Mouse (Mus musculus): ENCODE results near the gene Lrba.

The Lrba gene

GRCm38 (mm10) chr3:86561023-86561344 is 336.5 kb downstream of the Lrba start:
- peak; percentile 11 for DNase-seq

GRCm38 (mm10) chr3:86561396-86561795 is 336.9 kb downstream of the Lrba start:
- DNase-seq: no peak

DNA sequence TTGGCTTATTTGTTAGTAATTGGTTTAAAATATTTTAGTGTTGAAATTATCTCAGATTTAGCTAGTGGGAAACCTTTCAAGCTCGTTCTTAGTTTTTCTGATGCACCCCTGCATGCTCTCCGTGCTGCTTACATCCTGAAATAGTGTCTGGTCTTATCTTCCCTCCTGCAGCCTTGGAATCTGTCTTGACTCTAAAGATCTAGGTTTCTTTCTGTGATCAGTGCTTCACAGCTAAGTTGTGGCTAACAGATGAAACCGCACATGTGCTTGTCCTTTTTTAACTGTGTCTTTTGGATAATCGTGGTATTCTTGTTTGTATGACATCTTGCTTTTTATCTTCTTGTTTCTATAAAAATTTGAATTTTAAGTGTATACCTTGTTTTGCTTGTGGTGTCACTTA is 342.8 kb downstream of the Lrba start:
- no peak for DNase-seq

- DNase-seq: peak; percentile 45
Observed at GRCm38 (mm10) chr3:86571518-86571917, 347.0 kb downstream of the Lrba start.

- DNase-seq: peak; percentile 57
Observed at GRCm38 (mm10) chr3:86572519-86573244, 348.2 kb downstream of the Lrba start.

- no peak for DNase-seq
Observed at GRCm38 (mm10) chr3:86575312-86575711, 350.8 kb downstream of the Lrba start.

DNA sequence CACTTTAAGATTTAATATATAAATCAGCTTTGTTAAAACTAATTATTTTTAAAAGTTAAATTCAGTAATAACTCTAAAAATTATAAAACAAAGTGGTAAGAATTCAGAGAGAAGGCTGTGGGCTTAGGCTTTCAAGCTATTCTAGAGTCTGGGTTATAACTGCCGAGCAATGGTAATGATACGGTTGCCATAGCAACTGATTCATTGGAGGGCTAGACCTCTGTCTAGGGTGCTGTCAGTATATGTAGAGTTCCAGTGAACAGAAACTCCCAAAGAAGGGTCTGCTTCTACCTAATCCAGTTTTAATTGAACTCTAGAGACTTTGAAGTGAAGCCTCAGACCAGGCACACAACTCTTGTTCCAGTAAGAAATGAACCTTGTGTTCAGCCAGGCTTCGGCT is 377.8 kb downstream of the Lrba start:
- DNase-seq: peak; percentile 35

DNA sequence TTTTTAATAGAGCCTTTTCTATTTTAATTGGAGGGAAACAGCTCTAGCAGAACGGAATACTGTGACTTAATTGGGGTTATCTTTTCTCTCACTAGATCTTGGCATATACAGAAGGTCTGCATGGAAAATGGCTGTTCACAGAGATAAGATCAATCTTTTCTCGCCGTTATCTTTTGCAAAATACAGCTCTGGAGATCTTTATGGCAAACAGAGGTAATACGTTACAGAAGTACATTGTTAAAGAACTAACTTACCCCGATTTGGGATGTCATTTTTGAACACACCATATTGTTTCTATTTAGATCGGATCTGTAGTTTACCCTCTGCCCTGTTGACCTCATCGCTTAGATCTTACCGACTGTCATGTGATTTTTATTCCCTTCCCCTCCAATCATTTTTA is 381.3 kb downstream of the Lrba start:
- no peak for DNase-seq

GRCm38 (mm10) chr3:86627008-86627743 is 402.7 kb downstream of the Lrba start:
- DNase-seq: no peak

GRCm38 (mm10) chr3:86629379-86629778 is 404.9 kb downstream of the Lrba start:
- DNase-seq: no peak

GRCm38 (mm10) chr3:86635464-86635863 is 411.0 kb downstream of the Lrba start:
- DNase-seq: no peak

- DNase-seq: no peak
Observed at GRCm38 (mm10) chr3:86635940-86636339, 411.5 kb downstream of the Lrba start.

- DNase-seq: no peak
Observed at GRCm38 (mm10) chr3:86638552-86639348, 414.3 kb downstream of the Lrba start.

GRCm38 (mm10) chr3:86641393-86641792 is 416.9 kb downstream of the Lrba start:
- DNase-seq: no peak

- DNase-seq: no peak
Observed at GRCm38 (mm10) chr3:86641796-86642195, 417.3 kb downstream of the Lrba start.

GRCm38 (mm10) chr3:86646771-86647170 is 422.3 kb downstream of the Lrba start:
- no peak for DNase-seq

GRCm38 (mm10) chr3:86651006-86651405 is 426.5 kb downstream of the Lrba start:
- DNase-seq: no peak

- peak; percentile 15 for DNase-seq
Observed at GRCm38 (mm10) chr3:86659326-86659725, 434.8 kb downstream of the Lrba start.

DNA sequence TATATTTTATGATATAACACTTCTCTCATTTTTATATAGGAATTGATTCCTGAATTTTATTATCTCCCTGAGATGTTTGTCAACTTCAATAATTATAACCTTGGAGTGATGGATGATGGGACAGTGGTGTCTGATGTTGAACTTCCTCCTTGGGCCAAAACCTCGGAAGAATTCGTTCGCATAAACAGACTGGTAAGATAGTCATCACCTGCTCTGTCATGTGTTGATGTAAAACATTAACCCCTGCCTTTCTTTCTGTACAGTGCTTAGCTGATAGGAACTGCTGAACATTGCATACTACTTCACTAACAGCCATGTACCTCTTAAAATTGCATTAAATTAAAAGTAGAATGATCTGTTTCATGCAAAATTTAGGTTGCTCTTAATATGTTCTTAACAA is 439.9 kb downstream of the Lrba start:
- DNase-seq: no peak

DNA sequence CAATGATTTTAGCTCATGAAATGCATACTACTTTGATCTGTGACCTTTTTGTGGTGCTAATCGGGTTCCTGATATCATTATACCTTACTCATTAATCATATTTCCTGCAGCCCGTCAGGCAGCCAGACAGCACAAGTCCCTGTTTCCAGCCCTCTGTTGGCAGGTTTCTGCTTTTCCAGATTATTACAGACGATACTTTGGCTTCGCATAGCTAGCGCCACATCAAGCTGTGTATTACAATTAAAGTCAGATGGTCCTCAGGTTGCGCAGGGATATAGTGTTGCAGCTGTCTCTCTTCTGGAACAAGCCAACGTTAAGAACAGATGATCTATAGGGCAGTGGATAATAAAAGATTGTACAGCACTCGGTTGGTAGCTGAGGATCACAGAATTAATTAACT is 443.7 kb downstream of the Lrba start:
- DNase-seq: no peak

GRCm38 (mm10) chr3:86677573-86678155 is 453.2 kb downstream of the Lrba start:
- DNase-seq: no peak

- DNase-seq: peak; percentile 75
Observed at GRCm38 (mm10) chr3:86687571-86688209, 463.2 kb downstream of the Lrba start.

GRCm38 (mm10) chr3:86688438-86688837 is 464.0 kb downstream of the Lrba start:
- no peak for DNase-seq

Measured in retina, postnatal 1 day (tissue).